In the genomic region with DNA sequence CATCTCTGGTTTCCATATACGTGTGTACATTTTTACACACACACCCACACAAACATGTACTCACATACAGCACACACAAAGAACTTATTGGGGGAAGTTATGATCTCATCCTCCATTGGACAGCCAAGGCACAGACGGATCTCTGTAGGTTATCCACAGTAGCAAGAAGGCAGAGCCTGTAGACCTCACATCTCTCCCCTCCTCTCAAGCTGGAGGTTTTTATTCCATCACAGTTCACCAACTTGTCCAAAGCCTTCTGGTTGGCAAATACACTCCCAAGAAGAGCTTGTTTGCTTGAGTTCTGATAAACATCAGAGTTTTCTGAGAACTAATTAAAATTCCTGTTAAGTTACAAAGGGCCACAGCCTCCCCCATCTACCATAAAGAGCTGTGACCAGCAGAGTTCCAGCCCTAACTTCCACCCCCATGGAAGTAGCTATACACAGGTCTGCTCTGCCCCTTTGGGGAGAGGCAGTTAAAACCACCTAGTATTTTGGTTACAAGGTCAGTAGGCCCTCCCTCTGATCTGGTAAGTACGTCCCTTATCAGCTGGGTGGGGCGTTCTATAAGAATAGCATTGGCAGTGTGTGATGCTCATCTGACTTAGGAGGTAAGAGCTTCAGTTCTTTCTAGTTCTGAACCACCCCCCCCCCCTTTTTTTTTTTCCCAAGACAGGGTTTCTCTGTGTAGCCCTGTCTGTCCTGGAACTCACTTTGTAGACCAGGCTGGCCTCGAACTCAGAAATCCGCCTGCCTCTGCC, we compare ENCODE assay signal across 17 mouse cellular contexts. TPM values are rescaled to one million over a fixed set of nuclear protein-coding genes. Genes with fewer than 3 reads are reported as not detected.
DNase-seq lines count a peak whose midpoint lies in the region; ATAC-seq and TF ChIP-seq lines count a peak whose summit lies in the region.
"Had no signal": no experiment of that assay in that cellular context is flagged by ENCODE, and none has a peak within 500 bp of the region (broad histone marks: within the 10 kb centered on the region; RNA-seq: fewer than 3 reads in every experiment).

No protein-coding gene starts in this region.

- intact Hi-C loops in gastrocnemius, adult 2 months (cut with DNase I): no loop called here
- intact Hi-C loops in gastrocnemius, postnatal 14 days (cut with DNase I; ENCODE audit: low total_unique reads): no loop called here

- no peak for TF ChIP-seq POLR2A in kidney, adult 2 months (IDR thresholded peaks at IDR 0.05; ENCODE audit: low read depth, low read length)

- peak overlapping the region; percentile 88 for H3K27ac ChIP-seq in gastrocnemius, adult 2 months
- peak overlapping the region; percentile 89 for H3K27ac ChIP-seq in kidney, adult 2 months (ENCODE audit: insufficient read depth, low read depth, low read length)
- H3K27ac ChIP-seq in liver, embryonic 16.5 days (ENCODE audit: low read length): peak overlapping the region; percentile 3
- H3K27ac ChIP-seq: hindbrain, postnatal 0 days; neural tube, embryonic 13.5 days had no signal

- no peak for DNase-seq in gastrocnemius, adult 2 months
- DNase-seq in gastrocnemius, postnatal 4 days (ENCODE audit: low spot score in 2 of 2): no peak
- DNase-seq in kidney, adult 2 months: peak; percentile 43
- DNase-seq in kidney, postnatal 14 days: no peak
- peak; percentile 57 for DNase-seq in c-Kit-positive CD71-positive TER-119-positive erythroid progenitor cells, embryonic 14.5 days (ENCODE audit: low spot score)
- no peak for DNase-seq in gastrocnemius, postnatal 14 days
- DNase-seq in left cerebral cortex, adult 9 months (ENCODE audit: low spot score in 2 of 2): no peak
- DNase-seq: cerebellum, adult 9-10 months; lung, postnatal 4 days; retina, postnatal 1 day; thymus, postnatal 36 days had no signal

- WGBS in kidney, adult 2 months: 77% methylated on average over 6 of the region's 6 CpGs
- WGBS in liver, embryonic 16.5 days (ENCODE audit: insufficient replicate concordance): 35% methylated on average over 6 of the region's 6 CpGs

- no peaks in the 10 kb centered on the region for H3K27me3 ChIP-seq in kidney, adult 2 months (replicated peaks; ENCODE audit: control insufficient read depth, insufficient read depth, low read length)
- no peaks in the 10 kb centered on the region for H3K27me3 ChIP-seq in liver, embryonic 16.5 days (ENCODE audit: control insufficient read depth, insufficient read depth, low read depth, low read length)
- H3K27me3 ChIP-seq: limb, embryonic 15.5 days; neural tube, embryonic 13.5 days; stomach, embryonic 15.5 days had no signal

- no peak for TF ChIP-seq CTCF in gastrocnemius, adult 2 months (IDR thresholded peaks at IDR 0.05)
- TF ChIP-seq CTCF in kidney, adult 2 months (conservative IDR thresholded peaks at IDR 0.05; ENCODE audit: insufficient read depth, insufficient read length, low read depth, low read length): no peak

- H3K36me3 ChIP-seq in kidney, adult 2 months (ENCODE audit: control insufficient read depth, insufficient read depth, low read length): no peaks in the 10 kb centered on the region
- H3K36me3 ChIP-seq in liver, embryonic 16.5 days (ENCODE audit: control insufficient read depth, insufficient read depth): no peaks in the 10 kb centered on the region
- H3K36me3 ChIP-seq: limb, embryonic 15.5 days; neural tube, embryonic 13.5 days; stomach, embryonic 15.5 days had no signal

- peak overlapping the region; percentile 0; the same call in 1 of the 2 replicates for H3K4me2 ChIP-seq in liver, embryonic 16.5 days (ENCODE audit: low read depth, low read length)
- H3K4me2 ChIP-seq: limb, embryonic 15.5 days; neural tube, embryonic 13.5 days; stomach, embryonic 15.5 days had no signal

- ATAC-seq in liver, embryonic 16.5 days (ENCODE audit: low read depth): peak; percentile 66
- ATAC-seq: hindbrain, postnatal 0 days had no signal

- 0 out of 2 replicates have a peak overlapping the region, but pooled peaks have one; percentile 5 for H3K9ac ChIP-seq in liver, embryonic 16.5 days (ENCODE audit: low read depth, low read length)
- H3K9ac ChIP-seq: limb, embryonic 15.5 days; neural tube, embryonic 13.5 days; stomach, embryonic 15.5 days had no signal

- peaks cover 19% of the 10 kb centered on the region; the same call in 1 of the 2 replicates for H3K4me1 ChIP-seq in kidney, adult 2 months (ENCODE audit: control insufficient read depth, insufficient read depth, low read length)
- peaks cover 71% of the 10 kb centered on the region for H3K4me1 ChIP-seq in liver, embryonic 16.5 days (ENCODE audit: control insufficient read depth, low read depth, low read length)

- no peaks in the 10 kb centered on the region for H3K9me3 ChIP-seq in liver, embryonic 16.5 days (replicated peaks; ENCODE audit: control insufficient read depth, low read length)
- H3K9me3 ChIP-seq: limb, embryonic 15.5 days; neural tube, embryonic 13.5 days; stomach, embryonic 15.5 days had no signal

- H3K4me3 ChIP-seq in gastrocnemius, adult 2 months: no peak overlapping the region
- no peak overlapping the region for H3K4me3 ChIP-seq in kidney, adult 2 months (ENCODE audit: insufficient read depth, low read depth, low read length)
- no peak overlapping the region for H3K4me3 ChIP-seq in liver, embryonic 16.5 days (ENCODE audit: low read depth, low read length)
- H3K4me3 ChIP-seq: left cerebral cortex, adult 2 months; limb, embryonic 15.5 days; neural tube, embryonic 13.5 days; stomach, embryonic 15.5 days had no signal

RNA-seq across cellular contexts. Expression of gene Pkig, which starts 33.8 kb away (rescaled TPM):
- 100 to 1,000 TPM in 1 of 2 experiments, 10 to 100 TPM in 1; 93.9 to 125 TPM for total RNA-seq in gastrocnemius, adult 2 months (2021)
- 100 to 1,000 TPM; 153 to 176 TPM for total RNA-seq in gastrocnemius, postnatal 4 days (2021)
- 100 and 107 TPM in 2 replicates for polyA plus RNA-seq in kidney, adult 2 months (2012; rRNA removed)
- polyA plus RNA-seq in liver, embryonic 16.5 days (2015; fragmentation: Nextera tagmentation; extraction: Ambion mirVana): 83.1 and 86.6 TPM in 2 replicates
- 10 to 100 TPM; 78.2 to 85.3 TPM for total RNA-seq in gastrocnemius, postnatal 14 days (2021)

RNA-seq across cellular contexts. Expression of gene Serinc3, which starts 47.1 kb away (rescaled TPM):
- total RNA-seq in gastrocnemius, adult 2 months (2021): 100 to 1,000 TPM; 118 to 147 TPM
- total RNA-seq in gastrocnemius, postnatal 4 days (2021): 100 to 1,000 TPM; 152 to 163 TPM
- polyA plus RNA-seq in kidney, adult 2 months (2012; rRNA removed): 340 and 357 TPM in 2 replicates
- 138 and 149 TPM in 2 replicates for polyA plus RNA-seq in liver, embryonic 16.5 days (2015; fragmentation: Nextera tagmentation; extraction: Ambion mirVana)
- 100 to 1,000 TPM; 124 to 167 TPM for total RNA-seq in gastrocnemius, postnatal 14 days (2021)

RNA-seq across cellular contexts. Expression of gene Ada, which starts 58.0 kb away (rescaled TPM):
- total RNA-seq in gastrocnemius, adult 2 months (2021): under 1 TPM; 0.38 to 0.39 TPM
- 1 to 10 TPM; 2.6 to 2.9 TPM for total RNA-seq in gastrocnemius, postnatal 4 days (2021)
- polyA plus RNA-seq in kidney, adult 2 months (2012; rRNA removed): 1.8 and 2.4 TPM in 2 replicates
- 3.4 and 3.5 TPM in 2 replicates for polyA plus RNA-seq in liver, embryonic 16.5 days (2015; fragmentation: Nextera tagmentation; extraction: Ambion mirVana)
- 1 to 10 TPM in 1 of 2 experiments, under 1 TPM in 1; 0.91 to 1.5 TPM for total RNA-seq in gastrocnemius, postnatal 14 days (2021)

Comparison
In these comparisons a context has a peak if more than half of its experiments do, and no peak if none do; other contexts are left out.
1. DNase-seq: peak in kidney, adult 2 months (single experiment) and c-Kit-positive CD71-positive TER-119-positive erythroid progenitor cells, embryonic 14.5 days (single experiment); none in gastrocnemius, adult 2 months (single experiment), gastrocnemius, postnatal 4 days (0 of 2), kidney, postnatal 14 days (single experiment), gastrocnemius, postnatal 14 days (single experiment) and left cerebral cortex, adult 9 months (0 of 2).
2. H3K27ac ChIP-seq: peak in every context shown above with its lines; median percentile 89 in kidney, adult 2 months; 88 in gastrocnemius, adult 2 months; 3 in liver, embryonic 16.5 days.